Mouse (Mus musculus) lung, postnatal 36 days (tissue): ENCODE results near the gene Dcbld1.
A peak's percentile ranks its signal among the peaks of the same experiment; 100 is the strongest.

Source experiments
- DNase-seq: peaks from one replicate; pipeline ENCODE4 v3.0.0; 2022; ENCODE audit warnings: mixed read lengths

The Dcbld1 gene

GRCm38 (mm10) chr10:52233301-52233968 lies at the start of gene Dcbld1:
TSS of gene Dcbld1 (plus strand) at chr10:52233619.
- DNase-seq, result peak; percentile 73

- DNase-seq, result no peak
Observed at GRCm38 (mm10) chr10:52185900-52186299, 47.5 kb upstream of the Dcbld1 start.

- DNase-seq, result no peak
Observed at GRCm38 (mm10) chr10:52194957-52195852, 38.2 kb upstream of the Dcbld1 start, which contains the start of gene Ros1. TSS of gene Ros1 (minus strand) at chr10:52195244.

GRCm38 (mm10) chr10:52204006-52204405 lies 29.4 kb upstream of the Dcbld1 start:
- DNase-seq, result peak; percentile 26

- DNase-seq, result no peak
Observed at GRCm38 (mm10) chr10:52215267-52215818, 18.1 kb upstream of the Dcbld1 start.

GRCm38 (mm10) chr10:52216797-52217563 lies 16.4 kb upstream of the Dcbld1 start:
- DNase-seq, result peak; percentile 82

GRCm38 (mm10) chr10:52217564-52217934 lies 15.9 kb upstream of the Dcbld1 start:
- DNase-seq, result peak; percentile 10

- DNase-seq, result peak; percentile 65
Observed at GRCm38 (mm10) chr10:52219600-52219999, 13.8 kb upstream of the Dcbld1 start.

GRCm38 (mm10) chr10:52232196-52233176 lies 933 bp upstream of the Dcbld1 start:
- peak; percentile 72 for DNase-seq

GRCm38 (mm10) chr10:52233969-52234653 lies 692 bp downstream of the Dcbld1 start:
- DNase-seq, result peak; percentile 35

- peak; percentile 19 for DNase-seq
Observed at GRCm38 (mm10) chr10:52234654-52234981, 1.2 kb downstream of the Dcbld1 start.

- DNase-seq, result no peak
Observed at GRCm38 (mm10) chr10:52235461-52235860, 2.0 kb downstream of the Dcbld1 start.

- DNase-seq, result no peak
Observed at GRCm38 (mm10) chr10:52242015-52242414, 8.6 kb downstream of the Dcbld1 start.

- no peak for DNase-seq
Observed at GRCm38 (mm10) chr10:52242680-52243323, 9.4 kb downstream of the Dcbld1 start.

- no peak for DNase-seq
Observed at GRCm38 (mm10) chr10:52246207-52246606, 12.8 kb downstream of the Dcbld1 start.

GRCm38 (mm10) chr10:52252240-52252639 lies 18.8 kb downstream of the Dcbld1 start:
- no peak for DNase-seq

GRCm38 (mm10) chr10:52253426-52253825 lies 20.0 kb downstream of the Dcbld1 start:
- DNase-seq, result no peak

GRCm38 (mm10) chr10:52257768-52258167 lies 24.3 kb downstream of the Dcbld1 start:
- DNase-seq, result no peak

GRCm38 (mm10) chr10:52258180-52258948 lies 24.9 kb downstream of the Dcbld1 start:
- DNase-seq, result no peak

GRCm38 (mm10) chr10:52260209-52260608 lies 26.8 kb downstream of the Dcbld1 start:
- no peak for DNase-seq
